Mouse (Mus musculus) CH12.LX (cell line): Measurements from ENCODE around the gene Dolk. TPM values are rescaled to one million over a fixed set of nuclear protein-coding genes. Genes with fewer than 3 reads are reported as not detected.

Experiments
- DNase-seq: peaks from one replicate; pipeline ENCODE4 v3.0.0-alpha.2; 2013; ENCODE audit errors: extremely low read depth
- H3K27ac ChIP-seq: 2 replicates; pipeline ENCODE4 v1.5.1; 2012; ENCODE audit warnings: low read depth, mild to moderate bottlenecking, control low read depth, moderate library complexity; ENCODE audit not compliant: insufficient read depth
- H3K27me3 ChIP-seq: replicated peaks from 2 replicates; pipeline ENCODE3; 2012; ENCODE audit warnings: inconsistent platforms
- H3K36me3 ChIP-seq, 2 experiments: replicated peaks in 1 of 2; 2 replicates each; pipeline versions ENCODE3 to v1.6.1; 2012; ENCODE audit warnings: inconsistent platforms in 1 of 2, low read length in 1 of 2, mild to moderate bottlenecking in 1 of 2, mixed read lengths in 1 of 2, moderate library complexity in 1 of 2; ENCODE audit not compliant: control insufficient read depth in 1 of 2, insufficient read depth in 1 of 2
- H3K4me1 ChIP-seq, 2 experiments: 2 replicates each; pipeline ENCODE4 v1.6.1; 2012; ENCODE audit warnings: inconsistent platforms in 1 of 2, moderate library complexity in 1 of 2; ENCODE audit not compliant: insufficient read depth in 2 of 2, control insufficient read depth in 1 of 2
- H3K4me2 ChIP-seq: 2 replicates; pipeline ENCODE4 v1.6.1; 2012; ENCODE audit warnings: low read depth, mild to moderate bottlenecking, control low read depth; ENCODE audit not compliant: poor library complexity, insufficient read depth, severe bottlenecking
- H3K4me3 ChIP-seq, 3 experiments: fragments of 150-350 bp in 1 of 3; sonication (generic) in 1 of 3; replicated peaks in 1 of 3; 2 replicates each; pipeline versions ENCODE3 to v1.5.1; 2011 to 2012; ENCODE audit warnings: low read depth in 2 of 3, low read length in 2 of 3, mild to moderate bottlenecking in 2 of 3, moderate library complexity in 2 of 3, control low read depth in 1 of 3, improper control_type of control experiment in 1 of 3, inconsistent platforms in 1 of 3, mixed read lengths in 1 of 3; ENCODE audit not compliant: poor library complexity in 1 of 3
- H3K79me2 ChIP-seq: replicated peaks from 2 replicates; pipeline ENCODE4 v1.6.1; 2012; ENCODE audit warnings: mild to moderate bottlenecking, moderate library complexity; ENCODE audit not compliant: control insufficient read depth, poor library complexity, insufficient read depth, severe bottlenecking; ENCODE audit errors: extremely low read depth
- H3K9ac ChIP-seq: 2 replicates; pipeline ENCODE4 v1.6.1; 2012; ENCODE audit warnings: low read depth, mild to moderate bottlenecking, control low read depth, moderate library complexity; ENCODE audit not compliant: insufficient read depth
- H3K9me3 ChIP-seq: replicated peaks from 2 replicates; pipeline ENCODE3; 2012; ENCODE audit warnings: low read length, inconsistent platforms, mixed read lengths
- CHD2 ChIP-seq: IDR thresholded peaks from 2 replicates; pipeline ENCODE4 v1.6.1; 2011; ENCODE audit warnings: low read length, improper control_type of control experiment
- CTCF ChIP-seq, 2 experiments: IDR thresholded peaks in 1 of 2; conservative IDR thresholded peaks in 1 of 2; 2 replicates each; pipeline ENCODE4 v1.5.1; 2011 to 2012; ENCODE audit warnings: low read depth in 2 of 2, low read length in 2 of 2, improper control_type of control experiment in 1 of 2, inconsistent platforms in 1 of 2, mild to moderate bottlenecking in 1 of 2, moderate library complexity in 1 of 2
- E2F4 ChIP-seq: IDR thresholded peaks from 2 replicates; pipeline ENCODE4 v1.6.1; 2011; ENCODE audit warnings: low read depth, low read length, improper control_type of control experiment; ENCODE audit not compliant: insufficient replicate concordance
- KAT2A ChIP-seq: IDR thresholded peaks from 2 replicates; pipeline ENCODE4 v1.6.1; 2012; ENCODE audit warnings: low read length, improper control_type of control experiment, inconsistent platforms; ENCODE audit not compliant: insufficient replicate concordance
- MAFK ChIP-seq: IDR thresholded peaks from 2 replicates; pipeline ENCODE4 v1.6.1; 2011; ENCODE audit warnings: low read length, improper control_type of control experiment; ENCODE audit not compliant: insufficient replicate concordance
- NELFE ChIP-seq: IDR thresholded peaks from 2 replicates; pipeline ENCODE4 v1.6.1; 2011; ENCODE audit warnings: low read depth, low read length, improper control_type of control experiment
- POLR2AphosphoS2 ChIP-seq: IDR thresholded peaks from 2 replicates; pipeline ENCODE4 v1.6.1; 2011; ENCODE audit warnings: low read depth, low read length, improper control_type of control experiment
- RAD21 ChIP-seq: IDR thresholded peaks from 2 replicates; pipeline ENCODE4 v1.6.1; 2011; ENCODE audit warnings: low read depth, mild to moderate bottlenecking, low read length, improper control_type of control experiment, moderate library complexity
- RCOR1 ChIP-seq: conservative IDR thresholded peaks from 2 replicates; pipeline ENCODE4 v1.6.1; 2012; ENCODE audit warnings: low read depth, mild to moderate bottlenecking, inconsistent platforms, low read length, improper control_type of control experiment
- SIN3A ChIP-seq: IDR thresholded peaks from 2 replicates; pipeline ENCODE4 v1.6.1; 2012; ENCODE audit warnings: low read length, improper control_type of control experiment, inconsistent platforms
- dilution Hi-C: fragments of 300-500 bp; cut with MboI; formaldehyde crosslinking; loops from 2 replicates; pipeline ENCODE4 v1.14.3; 2020; ENCODE audit warnings: low sequenced_read_pairs; ENCODE audit not compliant: extremely low pct_unique_long_range_greater_than_20kb, extremely low pct_ligation_motif_present
- in situ Hi-C: fragments of 300-500 bp; cut with MboI; formaldehyde crosslinking; loops from 3 replicates; pipeline ENCODE4 v1.14.3; 2019; ENCODE audit warnings: low sequenced_read_pairs, low pct_ligation_motif_present, low pct_unique_long_range_greater_than_20kb, mixed read lengths
- polyA plus RNA-seq: library from polyadenylated mRNA; unstranded; fragments of >175 nt; gene quantifications from 2 replicates; pipeline ENCODE4 v1.2.1, GENCODE M21; 2012; ENCODE audit warnings: low read depth; ENCODE audit not compliant: insufficient read length
- total RNA-seq, 2 experiments: library from RNA; depleted of rRNA; stranded (reverse); fragments of 300-350 nt in 1 of 2; fragments of >200 nt in 1 of 2; gene quantifications; 2 replicates each; pipeline ENCODE4 v1.2.3; 2012 to 2014

Gene Dolk
- total and polyA plus RNA-seq, 3 experiments: 11.6 to 17.4 (median 11.8) TPM

- no peaks in the 10 kb centered on the region for H3K27me3 ChIP-seq
- no peak for TF ChIP-seq RCOR1
- no peak for TF ChIP-seq CHD2
- no peak for TF ChIP-seq NELFE
- no peak for TF ChIP-seq RAD21
- TF ChIP-seq KAT2A: no peak
- no peak for TF ChIP-seq POLR2AphosphoS2
- in situ Hi-C loops (no loop called here), dilution Hi-C loops (no loop called here)
- H3K4me2 ChIP-seq: no peak overlapping the region
- H3K4me1 ChIP-seq: peaks cover 8 to 24% of the 10 kb centered on the region in 2 experiments
- peaks cover 26% of the 10 kb centered on the region for H3K79me2 ChIP-seq
- no peak overlapping the region for H3K9ac ChIP-seq
- no peaks in the 10 kb centered on the region for H3K9me3 ChIP-seq
- H3K4me3 ChIP-seq: no peak overlapping the region
- peaks cover 0 to 40% of the 10 kb centered on the region in 2 experiments for H3K36me3 ChIP-seq
- H3K27ac ChIP-seq: no peak overlapping the region
- no peak for DNase-seq
Observed at GRCm38 (mm10) chr2:30283193-30283592, 2.9 kb downstream of the Dolk start.

- Histone ChIP-seq H3K9me3 (no peaks in the 10 kb centered on the region), H3K9ac (no peak overlapping the region), H3K4me3 (no peak overlapping the region), H3K27ac (no peak overlapping the region), H3K27me3 (no peaks in the 10 kb centered on the region), H3K4me2 (no peak overlapping the region), H3K36me3 (peaks cover 0 to 51% of the 10 kb centered on the region in 2 experiments), H3K79me2 (peaks cover 10% of the 10 kb centered on the region), H3K4me1 (peaks cover 8 to 14% of the 10 kb centered on the region in 2 experiments)
- TF ChIP-seq MAFK (no peak), E2F4 (no peak), CTCF (conservative IDR thresholded peaks at IDR 0.05 in 1 of 2, IDR thresholded peaks at IDR 0.05 in 1 of 2; ENCODE audit: low read depth in 2 of 2, low read length in 2 of 2) (no peak)
- in situ Hi-C loops (no loop called here), dilution Hi-C loops (no loop called here)
- no peak for DNase-seq
Observed at GRCm38 (mm10) chr2:30281651-30282050, 4.5 kb downstream of the Dolk start.

- peaks cover 8% of the 10 kb centered on the region for H3K79me2 ChIP-seq
- in situ Hi-C loops (no loop called here), dilution Hi-C loops (no loop called here)
- no peak within 1 kb of the TSS for H3K27ac ChIP-seq
- DNase-seq: no peak
- no peak within 1 kb of the TSS for H3K4me3 ChIP-seq
- peaks cover 8 to 14% of the 10 kb centered on the region in 2 experiments for H3K4me1 ChIP-seq
- peaks cover 0 to 57% of the 10 kb centered on the region in 2 experiments for H3K36me3 ChIP-seq
- no peaks in the 10 kb centered on the region for H3K27me3 ChIP-seq
- H3K9me3 ChIP-seq: no peaks in the 10 kb centered on the region
- TF ChIP-seq SIN3A: no peak
- no peak within 1 kb of the TSS for H3K9ac ChIP-seq
- no peak within 1 kb of the TSS for H3K4me2 ChIP-seq
Observed at GRCm38 (mm10) chr2:30280743-30281142, 5.4 kb downstream of the Dolk start, which contains the start of gene Gm28038. Gm28038 (plus strand) TSS chr2:30281043.
